Mouse (Mus musculus) forebrain, embryonic 13.5 days (tissue): Measurements from ENCODE around the gene Anks1b. TPM values are rescaled to one million over a fixed set of nuclear protein-coding genes. Genes with fewer than 3 reads are reported as not detected.

Experiments used
- ATAC-seq: fragments of 200-750 bp; cut with Nextera tagmentation; 2 replicates; pipeline ENCODE4 v1.8.0; 2017
- H3K27ac ChIP-seq: fragments of 300-500 bp; sonication (generic); 2 replicates; pipeline ENCODE4 v1.5.1; 2015; ENCODE audit warnings: inconsistent platforms, mild to moderate bottlenecking, moderate library complexity
- H3K27me3 ChIP-seq: fragments of 300-500 bp; sonication (generic); 2 replicates; pipeline ENCODE4 v1.6.1; 2015; ENCODE audit warnings: mild to moderate bottlenecking, inconsistent platforms
- H3K36me3 ChIP-seq: fragments of 300-500 bp; sonication (generic); 2 replicates; pipeline ENCODE4 v1.6.1; 2015; ENCODE audit warnings: mild to moderate bottlenecking, inconsistent platforms; ENCODE audit not compliant: poor library complexity, severe bottlenecking
- H3K4me1 ChIP-seq: fragments of 300-500 bp; sonication (generic); 2 replicates; pipeline ENCODE4 v1.6.1; 2015; ENCODE audit warnings: inconsistent platforms
- H3K4me2 ChIP-seq: fragments of 300-500 bp; sonication (generic); 2 replicates; pipeline ENCODE4 v1.6.1; 2015; ENCODE audit warnings: inconsistent platforms, mild to moderate bottlenecking, moderate library complexity
- H3K4me3 ChIP-seq: fragments of 300-500 bp; sonication (generic); 2 replicates; pipeline ENCODE4 v1.5.1; 2015; ENCODE audit warnings: mild to moderate bottlenecking, inconsistent platforms
- H3K9ac ChIP-seq: fragments of 300-500 bp; sonication (generic); 2 replicates; pipeline ENCODE4 v1.6.1; 2015; ENCODE audit warnings: mild to moderate bottlenecking, inconsistent platforms
- H3K9me3 ChIP-seq: fragments of 300-500 bp; sonication (generic); replicated peaks from 2 replicates; pipeline ENCODE4 v1.6.1; 2016; ENCODE audit warnings: inconsistent platforms
- WGBS: fragments of 180-500 bp; shearing (Covaris S2); methylation state at CpG from one replicate; pipeline ENCODE4 v1.1.7; 2015; 5-methylcytosine and 5-hydroxymethylcytosine counted together
- polyA plus RNA-seq: library from polyadenylated mRNA; unstranded; fragments of >200 nt; fragmentation: Nextera tagmentation; extraction: Ambion mirVana; gene quantifications from 2 replicates; pipeline ENCODE4 v1.2.1, GENCODE M21; 2015

Gene Anks1b
- polyA plus RNA-seq, 1 experiment from 2014 or later, result 28.7 TPM

GRCm38 (mm10) chr10:90657416-90658120 lies 784.3 kb downstream of the Anks1b start:
- peak; percentile 78 for ATAC-seq
- Histone ChIP-seq H3K4me1 (peaks cover 9% of the 10 kb centered on the region), H3K27ac (no peak overlapping the region), H3K9ac (no peak overlapping the region), H3K9me3 (no peaks in the 10 kb centered on the region), H3K27me3 (no peaks in the 10 kb centered on the region), H3K4me2 (no peak overlapping the region), H3K4me3 (no peak overlapping the region), H3K36me3 (no peaks in the 10 kb centered on the region)
- 51% methylated on average over 7 of the region's 7 CpGs for WGBS

- 0 out of 2 replicates have a peak, but pooled peaks cover 7% of the 10 kb centered on the region for H3K9me3 ChIP-seq
- H3K27me3 ChIP-seq, result no peaks in the 10 kb centered on the region
- no peak overlapping the region for H3K4me2 ChIP-seq
- no peak overlapping the region for H3K4me3 ChIP-seq
- no peak for ATAC-seq
- no peak overlapping the region for H3K27ac ChIP-seq
- no peak overlapping the region for H3K9ac ChIP-seq
- no peaks in the 10 kb centered on the region for H3K4me1 ChIP-seq
- H3K36me3 ChIP-seq, result no peaks in the 10 kb centered on the region
- 91% methylated on average over 2 of the region's 2 CpGs for WGBS
These were observed 793.4 kb downstream of the Anks1b start for GRCm38 (mm10) chr10:90666746-90667145.

GRCm38 (mm10) chr10:90670291-90670690 lies 797.0 kb downstream of the Anks1b start:
- Histone ChIP-seq H3K4me2 (no peak overlapping the region), H3K27ac (no peak overlapping the region), H3K4me3 (no peak overlapping the region), H3K9ac (no peak overlapping the region), H3K4me1 (no peaks in the 10 kb centered on the region), H3K9me3 (0 out of 2 replicates have a peak, but pooled peaks cover 7% of the 10 kb centered on the region), H3K27me3 (no peaks in the 10 kb centered on the region), H3K36me3 (no peaks in the 10 kb centered on the region)
- WGBS, result 93% methylated on average over 3 of the region's 3 CpGs
- no peak for ATAC-seq

- no peak overlapping the region for H3K9ac ChIP-seq
- ATAC-seq, result no peak
- H3K4me1 ChIP-seq, result no peaks in the 10 kb centered on the region
- no peak overlapping the region for H3K4me3 ChIP-seq
- WGBS, result 84% methylated on average over 3 of the region's 3 CpGs
- H3K36me3 ChIP-seq, result no peaks in the 10 kb centered on the region
- H3K4me2 ChIP-seq, result no peak overlapping the region
- H3K9me3 ChIP-seq, result no peaks in the 10 kb centered on the region
- no peak overlapping the region for H3K27ac ChIP-seq
- no peaks in the 10 kb centered on the region for H3K27me3 ChIP-seq
These were observed 798.8 kb downstream of the Anks1b start for GRCm38 (mm10) chr10:90672135-90672534.

- Histone ChIP-seq H3K4me2 (no peak overlapping the region), H3K36me3 (no peaks in the 10 kb centered on the region), H3K4me3 (no peak overlapping the region), H3K27ac (no peak overlapping the region), H3K27me3 (no peaks in the 10 kb centered on the region), H3K9me3 (no peaks in the 10 kb centered on the region), H3K9ac (no peak overlapping the region), H3K4me1 (no peaks in the 10 kb centered on the region)
- 87% methylated on average over 10 of the region's 10 CpGs for WGBS
- no peak for ATAC-seq
These were observed 801.1 kb downstream of the Anks1b start for GRCm38 (mm10) chr10:90674362-90674761.

- H3K27ac ChIP-seq, result no peak overlapping the region
- H3K9ac ChIP-seq, result no peak overlapping the region
- no peaks in the 10 kb centered on the region for H3K36me3 ChIP-seq
- no peaks in the 10 kb centered on the region for H3K9me3 ChIP-seq
- WGBS, result 86% methylated on average over 3 of the region's 3 CpGs
- no peak for ATAC-seq
- no peaks in the 10 kb centered on the region for H3K27me3 ChIP-seq
- H3K4me3 ChIP-seq, result no peak overlapping the region
- H3K4me2 ChIP-seq, result no peak overlapping the region
- 0 out of 2 replicates have a peak, but pooled peaks cover 3% of the 10 kb centered on the region for H3K4me1 ChIP-seq
These were observed 804.1 kb downstream of the Anks1b start for GRCm38 (mm10) chr10:90677421-90677820.

GRCm38 (mm10) chr10:90679713-90680470 lies 806.6 kb downstream of the Anks1b start:
- H3K27ac ChIP-seq, result no peak overlapping the region
- H3K4me3 ChIP-seq, result no peak overlapping the region
- no peaks in the 10 kb centered on the region for H3K36me3 ChIP-seq
- no peak; the same call in 1 of the 2 replicates for ATAC-seq
- H3K27me3 ChIP-seq, result no peaks in the 10 kb centered on the region
- H3K9me3 ChIP-seq, result no peaks in the 10 kb centered on the region
- WGBS, result 82% methylated on average over 10 of the region's 10 CpGs
- no peak overlapping the region for H3K4me2 ChIP-seq
- 0 out of 2 replicates have a peak, but pooled peaks cover 3% of the 10 kb centered on the region for H3K4me1 ChIP-seq
- no peak overlapping the region for H3K9ac ChIP-seq

GRCm38 (mm10) chr10:90683813-90684212 lies 810.5 kb downstream of the Anks1b start:
- no peaks in the 10 kb centered on the region for H3K36me3 ChIP-seq
- H3K9ac ChIP-seq, result no peak overlapping the region
- no peak for ATAC-seq
- H3K9me3 ChIP-seq, result no peaks in the 10 kb centered on the region
- no peak overlapping the region for H3K27ac ChIP-seq
- 59% methylated on average over 3 of the region's 3 CpGs for WGBS
- no peak overlapping the region for H3K4me3 ChIP-seq
- no peak overlapping the region for H3K4me2 ChIP-seq
- 0 out of 2 replicates have a peak, but pooled peaks cover 3% of the 10 kb centered on the region for H3K4me1 ChIP-seq
- no peaks in the 10 kb centered on the region for H3K27me3 ChIP-seq

- H3K36me3 ChIP-seq, result no peaks in the 10 kb centered on the region
- no peak for ATAC-seq
- H3K9me3 ChIP-seq, result no peaks in the 10 kb centered on the region
- no peaks in the 10 kb centered on the region for H3K27me3 ChIP-seq
- 83% methylated on average over 4 of the region's 4 CpGs for WGBS
- no peak overlapping the region for H3K4me2 ChIP-seq
- no peak overlapping the region for H3K9ac ChIP-seq
- H3K4me3 ChIP-seq, result no peak overlapping the region
- H3K27ac ChIP-seq, result no peak overlapping the region
- H3K4me1 ChIP-seq, result 0 out of 2 replicates have a peak, but pooled peaks cover 3% of the 10 kb centered on the region
These were observed 812.1 kb downstream of the Anks1b start for GRCm38 (mm10) chr10:90685367-90685766.

GRCm38 (mm10) chr10:90688153-90688552 lies 814.8 kb downstream of the Anks1b start:
- Histone ChIP-seq H3K4me1 (no peaks in the 10 kb centered on the region), H3K4me2 (no peak overlapping the region), H3K9ac (no peak overlapping the region), H3K36me3 (no peaks in the 10 kb centered on the region), H3K27ac (no peak overlapping the region), H3K9me3 (no peaks in the 10 kb centered on the region), H3K4me3 (no peak overlapping the region), H3K27me3 (no peaks in the 10 kb centered on the region)
- WGBS, result 91% methylated on average over 5 of the region's 5 CpGs
- ATAC-seq, result no peak

GRCm38 (mm10) chr10:90688696-90689252 lies 815.5 kb downstream of the Anks1b start:
- no peak overlapping the region for H3K4me2 ChIP-seq

GRCm38 (mm10) chr10:90689854-90690513 lies 816.7 kb downstream of the Anks1b start:
- Histone ChIP-seq H3K4me3 (no peak overlapping the region), H3K36me3 (no peaks in the 10 kb centered on the region), H3K9me3 (no peaks in the 10 kb centered on the region), H3K9ac (no peak overlapping the region), H3K4me1 (no peaks in the 10 kb centered on the region), H3K4me2 (no peak overlapping the region), H3K27me3 (no peaks in the 10 kb centered on the region), H3K27ac (no peak overlapping the region)
- 49% methylated on average over 11 of the region's 11 CpGs for WGBS
- ATAC-seq, result peak; percentile 61; the same call in 1 of the 2 replicates

More at GRCm38 (mm10) chr10:90688696-90689252, 815.5 kb downstream of the Anks1b start:
- no peak overlapping the region for H3K4me3 ChIP-seq
- no peaks in the 10 kb centered on the region for H3K27me3 ChIP-seq
- H3K36me3 ChIP-seq, result no peaks in the 10 kb centered on the region
- no peak overlapping the region for H3K9ac ChIP-seq
- H3K9me3 ChIP-seq, result no peaks in the 10 kb centered on the region
- WGBS, result 78% methylated on average over 13 of the region's 13 CpGs
- H3K4me1 ChIP-seq, result no peaks in the 10 kb centered on the region
- H3K27ac ChIP-seq, result no peak overlapping the region
- no peak for ATAC-seq
